Mouse (Mus musculus) neutrophil, adult 59 days (primary cell): Measurements from ENCODE around the gene Mlx. TPM values are rescaled to one million over a fixed set of nuclear protein-coding genes. Genes with fewer than 3 reads are reported as not detected.

ENCODE experiments used
- total RNA-seq, 2 experiments: library from RNA; stranded (reverse); gene quantifications; 1 replicate in 1 of 2; 2 replicates in 1 of 2; pipeline ENCODE4 v1.2.4; 2023

The Mlx gene
- 10 to 100 TPM; 37.4 to 40.4 TPM for total RNA-seq

DNA sequence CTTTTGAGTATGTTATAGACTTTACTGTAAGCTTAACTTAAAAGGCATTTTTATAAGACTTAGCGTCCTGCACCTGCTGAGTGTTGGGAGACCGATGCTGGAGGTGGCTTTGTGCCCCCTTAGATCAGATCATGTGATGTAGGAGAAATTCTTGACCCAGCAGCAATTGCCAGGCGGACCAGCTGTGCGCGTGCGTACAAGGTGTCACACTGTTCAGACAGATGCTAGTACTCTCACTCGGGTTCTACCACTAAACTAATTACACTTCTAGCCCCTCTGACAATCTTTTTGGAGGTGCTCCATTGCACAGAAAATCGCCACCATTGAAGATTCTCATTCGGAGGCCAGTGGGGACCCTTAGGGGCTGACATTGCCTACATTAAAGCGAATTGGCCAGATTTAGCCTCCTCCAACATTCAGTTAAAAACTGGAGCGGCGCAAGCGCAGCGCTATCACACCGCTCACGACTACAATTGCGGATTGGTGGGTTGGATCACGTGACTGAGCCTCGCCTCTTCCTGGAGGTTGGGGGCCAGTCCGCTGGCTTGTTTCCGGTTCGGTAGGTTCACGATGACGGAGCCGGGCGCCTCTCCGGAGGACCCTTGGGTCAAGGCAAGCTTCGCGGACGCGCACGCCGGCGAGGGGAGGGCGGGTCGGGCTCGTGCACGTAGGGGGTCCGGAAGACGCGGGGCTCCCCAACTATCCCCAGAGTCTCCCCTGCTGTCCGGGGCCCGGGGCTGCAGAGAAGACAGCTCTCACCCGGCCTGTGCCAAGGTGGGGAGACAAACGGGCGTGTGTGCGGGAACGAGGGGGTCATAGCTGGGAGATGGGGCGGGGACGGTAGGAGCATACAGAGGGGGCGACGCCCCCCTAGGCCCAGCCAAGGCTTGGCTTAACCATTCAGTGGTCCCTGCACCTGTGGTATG is at the start of gene Mlx:
Gene Mlx, plus strand, starts transcription at position 522 of the 926 bp plus-strand sequence.

GRCm38 (mm10) chr11:101069391-101070188 is 17.5 kb upstream of the Mlx start, which contains the start of gene Naglu:
TSS of gene Naglu (plus strand) at chr11:101070012.

GRCm38 (mm10) chr11:101078121-101078520 is 9.0 kb upstream of the Mlx start, which contains the start of gene Hsd17b1:
TSS of gene Hsd17b1 (plus strand) at chr11:101078411.

DNA sequence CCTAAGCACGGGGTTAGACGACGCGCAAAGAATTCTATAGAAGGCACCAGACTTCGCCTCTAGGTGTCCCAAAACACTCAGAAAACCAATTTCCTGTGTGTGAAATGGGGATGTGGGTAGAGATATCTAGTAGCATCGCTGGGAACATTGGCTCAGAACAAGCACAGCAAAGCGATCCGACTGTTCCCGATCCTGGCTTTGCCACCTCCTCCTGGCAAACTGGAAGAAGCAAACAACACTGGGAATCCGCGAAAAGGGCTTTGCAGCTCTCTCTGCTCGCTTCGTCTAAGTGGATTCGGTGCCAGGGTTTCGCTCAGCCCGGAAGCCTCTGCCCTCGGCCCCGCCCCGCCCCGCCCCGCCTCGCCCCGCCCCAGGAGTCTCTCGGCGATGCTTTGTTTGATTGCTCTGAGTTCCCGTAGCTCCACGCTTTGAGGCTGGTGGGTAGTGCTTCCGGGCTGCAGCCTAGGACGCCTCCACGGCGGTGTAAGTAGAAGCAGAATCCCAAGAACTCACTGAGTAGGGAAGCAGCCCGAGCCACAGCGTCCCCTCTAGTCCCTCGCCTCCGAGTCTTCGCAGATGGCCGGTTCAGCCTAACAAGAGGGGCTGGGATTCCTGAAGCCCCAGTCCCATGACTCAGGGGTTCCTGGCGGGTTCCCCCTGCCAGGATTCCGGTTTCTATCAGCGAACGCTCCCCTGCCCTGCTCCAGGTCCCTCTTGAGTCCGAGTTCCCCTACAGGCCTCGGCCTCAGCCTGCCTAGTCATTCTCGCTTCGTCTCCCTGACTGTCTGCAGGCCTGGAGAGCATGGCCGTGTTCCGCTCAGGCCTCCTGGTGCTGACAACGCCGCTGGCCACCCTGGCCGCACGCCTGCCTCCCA is 4.6 kb upstream of the Mlx start, which contains the start of gene Coasy:
Gene Coasy, plus strand, starts transcription at position 358 of the 875 bp plus-strand sequence.

DNA sequence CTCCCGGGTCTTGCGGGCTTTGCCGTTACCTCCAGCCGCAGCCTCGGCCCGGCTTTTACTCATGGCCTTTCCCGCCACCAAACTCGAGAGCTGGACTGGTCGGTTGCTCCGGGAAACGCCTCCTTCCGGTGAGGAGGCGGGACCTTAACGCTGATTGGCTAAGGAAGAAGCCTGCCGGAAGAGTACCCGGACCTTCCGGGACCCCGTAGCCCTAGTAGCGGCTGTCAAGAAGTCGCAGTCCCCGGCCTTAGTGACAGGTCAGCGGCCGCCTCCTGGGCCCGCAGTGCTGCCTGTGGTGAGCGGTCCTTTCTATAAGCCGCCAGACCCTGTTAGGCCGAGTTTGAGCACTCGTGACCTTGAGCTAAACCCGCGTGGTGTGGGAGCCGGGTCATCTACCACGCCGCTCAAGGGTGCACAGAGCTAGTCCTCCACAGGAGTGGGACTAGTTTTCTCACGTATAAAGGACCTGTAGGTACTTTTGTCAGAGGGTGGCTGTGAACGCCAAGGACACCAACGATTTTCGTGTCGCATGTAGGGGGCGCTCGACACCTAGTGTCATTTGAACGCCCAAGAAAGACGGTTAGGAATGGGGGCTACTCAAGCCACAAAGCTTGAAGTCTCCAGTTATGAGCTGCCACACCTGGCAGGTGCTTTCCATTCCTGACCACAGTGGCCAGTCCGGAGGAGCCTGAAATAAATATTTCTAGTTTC is 8.4 kb downstream of the Mlx start, which contains the start of gene Psmc3ip:
Gene Psmc3ip, minus strand, starts transcription at position 123 of the 711 bp plus-strand sequence.

DNA sequence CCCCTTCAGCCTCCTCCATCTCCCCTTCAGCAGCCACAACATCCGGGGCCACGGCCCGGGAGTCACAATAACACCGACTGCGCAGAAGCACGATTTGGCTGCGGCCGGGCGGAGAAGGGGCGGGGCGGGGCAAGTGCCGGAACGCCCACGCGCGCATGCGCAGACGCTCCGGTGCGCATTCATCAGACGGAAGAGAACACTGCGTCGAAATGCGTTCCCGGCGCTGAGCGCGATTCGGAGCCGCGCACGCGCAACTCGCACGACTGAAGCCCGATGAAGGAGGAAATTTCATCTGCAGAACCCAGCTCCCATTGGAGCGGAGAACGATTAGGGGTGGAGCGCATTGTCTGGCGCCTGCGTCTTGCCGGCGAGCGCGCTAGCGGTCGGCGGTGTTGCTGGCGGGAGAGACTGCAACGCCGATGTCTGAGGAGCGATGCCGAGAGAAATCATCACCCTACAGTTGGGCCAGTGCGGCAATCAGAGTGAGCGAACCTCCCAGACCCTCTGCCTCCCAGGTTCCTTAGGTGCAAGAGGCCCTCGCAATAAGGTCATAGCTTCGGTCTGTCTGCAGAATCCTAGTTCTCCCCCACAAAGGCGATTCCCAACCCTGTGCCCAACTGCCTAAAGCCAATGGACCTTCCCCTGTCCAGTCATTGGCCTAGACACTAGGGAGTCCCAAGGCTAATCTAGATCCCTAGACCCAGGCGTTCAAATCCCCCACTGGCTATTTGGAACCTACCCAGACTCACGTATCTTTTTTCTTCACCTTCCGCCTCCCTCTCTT is 32.9 kb downstream of the Mlx start, which contains the start of the genes Retreg3 and Tubg1:
Gene Retreg3, minus strand, starts transcription at position 133 of the 784 bp plus-strand sequence.
Gene Tubg1, plus strand, starts transcription at position 178 of the 784 bp plus-strand sequence.

Other genes starting within 250 kb of the Mlx start
- gene Stat5b, start 236.6 kb upstream of the Mlx start, total RNA-seq = 10 to 100 TPM; 91.5 to 97.7 TPM
- 10 to 100 TPM; 27.8 to 30.0 TPM for gene Stat5a, start 227.9 kb upstream of the Mlx start, total RNA-seq
- gene Stat3, start 147.7 kb upstream of the Mlx start, total RNA-seq = 100 to 1,000 TPM; 260 to 273 TPM
- 1 to 10 TPM in 1 of 2 experiments, under 1 TPM in 1; 0.49 to 1.3 TPM for gene Cavin1, start 116.4 kb upstream of the Mlx start, total RNA-seq
- gene Atp6v0a1, start 77.8 kb upstream of the Mlx start, total RNA-seq = 100 to 1,000 TPM; 105 to 107 TPM
- gene Naglu, start 17.3 kb upstream of the Mlx start, total RNA-seq = 1 to 10 TPM; 7.4 to 9.3 TPM
- under 1 TPM; 0.46 to 0.78 TPM for gene Hsd17b1, start 8.9 kb upstream of the Mlx start, total RNA-seq
- gene Coasy, start 4.7 kb upstream of the Mlx start, total RNA-seq = 10 to 100 TPM; 11.1 to 13.6 TPM
- gene Psmc3ip, start 8.2 kb downstream of the Mlx start, total RNA-seq = 1 to 10 TPM; 5.2 to 5.7 TPM
- gene Retreg3, start 32.6 kb downstream of the Mlx start, total RNA-seq = 10 to 100 TPM; 29.8 to 31.7 TPM
- 10 to 100 TPM; 12.9 to 17.0 TPM for gene Tubg1, start 32.7 kb downstream of the Mlx start, total RNA-seq
- gene Tubg2, start 68.6 kb downstream of the Mlx start, total RNA-seq = 1 to 10 TPM; 1.5 to 2.0 TPM
- under 1 TPM; 0.47 to 0.79 TPM for gene Cntnap1, start 83.2 kb downstream of the Mlx start, total RNA-seq
- gene Plekhh3, start 84.1 kb downstream of the Mlx start, total RNA-seq = 1 to 10 TPM; 2.6 to 3.3 TPM
- gene Ccr10, start 88.2 kb downstream of the Mlx start, total RNA-seq = under 1 TPM; 0.33 to 0.35 TPM
- gene Ezh1, start 139.2 kb downstream of the Mlx start, total RNA-seq = 10 to 100 TPM; 46.8 to 51.8 TPM
- not detected for gene Ramp2, start 158.8 kb downstream of the Mlx start, total RNA-seq
- gene Vps25, start 166.4 kb downstream of the Mlx start, total RNA-seq = 10 to 100 TPM; 62.8 to 67.7 TPM
- 1 to 10 TPM in 1 of 2 experiments, under 1 TPM in 1; 0.64 to 2.3 TPM for gene Wnk4, start 173.3 kb downstream of the Mlx start, total RNA-seq
- gene Cntd1, start 191.7 kb downstream of the Mlx start, total RNA-seq = 1 to 10 TPM; 1.2 to 2.1 TPM
- 10 to 100 TPM; 31.6 to 34.4 TPM for gene Coa3, start 191.8 kb downstream of the Mlx start, total RNA-seq
- 100 to 1,000 TPM; 143 to 152 TPM for gene Becn1, start 215.0 kb downstream of the Mlx start, total RNA-seq
- 10 to 100 TPM; 64.4 to 73.2 TPM for gene Psme3, start 228.9 kb downstream of the Mlx start, total RNA-seq
- gene Aoc2, start 237.8 kb downstream of the Mlx start, total RNA-seq = 1 to 10 TPM; 3.4 TPM
- gene Aoc3, start 243.3 kb downstream of the Mlx start, total RNA-seq = not detected